Mouse (Mus musculus) thymus, adult 2 months (tissue): Measurements from ENCODE around the gene Srrm1. TPM values are rescaled to one million over a fixed set of nuclear protein-coding genes. Genes with fewer than 3 reads are reported as not detected.
A peak's percentile ranks its signal among the peaks of the same experiment; 100 is the strongest.

Source experiments
- DNase-seq: peaks from one replicate; pipeline ENCODE4 v3.0.0; 2021
- H3K27ac ChIP-seq: fragments of 200-500 bp; 2 replicates; pipeline ENCODE4 v1.5.1; 2012; ENCODE audit warnings: low read length, control low read depth; ENCODE audit not compliant: control insufficient read depth, insufficient read depth
- H3K27me3 ChIP-seq: fragments of 200-500 bp; 2 replicates; pipeline ENCODE4 v1.6.1; 2012; ENCODE audit warnings: mild to moderate bottlenecking, low read length, moderate library complexity, mixed read lengths; ENCODE audit not compliant: control insufficient read depth, insufficient read depth
- H3K36me3 ChIP-seq: fragments of 200-500 bp; 2 replicates; pipeline ENCODE4 v1.6.1; 2012; ENCODE audit warnings: mild to moderate bottlenecking, low read length, moderate library complexity; ENCODE audit not compliant: control insufficient read depth, insufficient read depth
- H3K4me1 ChIP-seq: fragments of 200-500 bp; replicated peaks from 2 replicates; pipeline ENCODE4 v1.6.1; 2012; ENCODE audit warnings: low read length; ENCODE audit not compliant: control insufficient read depth, insufficient read depth
- H3K4me3 ChIP-seq: fragments of 200-500 bp; 2 replicates; pipeline ENCODE4 v1.5.1; 2012; ENCODE audit warnings: mild to moderate bottlenecking, low read length, control low read depth, moderate library complexity; ENCODE audit not compliant: control insufficient read depth, insufficient read depth
- CTCF ChIP-seq: fragments of 200-500 bp; IDR thresholded peaks from 2 replicates; pipeline ENCODE4 v1.5.1; 2012; ENCODE audit warnings: mild to moderate bottlenecking, control low read depth, low read length, moderate library complexity, borderline replicate concordance; ENCODE audit not compliant: control insufficient read depth, poor library complexity, insufficient read depth; ENCODE audit errors: extremely low read depth
- POLR2A ChIP-seq: fragments of 200-500 bp; IDR thresholded peaks from 2 replicates; pipeline ENCODE4 v1.6.1; 2012; ENCODE audit warnings: mild to moderate bottlenecking, low read length, control low read depth, moderate library complexity; ENCODE audit not compliant: control insufficient read depth, poor library complexity, insufficient read depth; ENCODE audit errors: extremely low read depth
- WGBS: fragments of 180-500 bp; shearing (Covaris S2); methylation state at CpG from one replicate; pipeline ENCODE4 v1.1.7; 2018; 5-methylcytosine and 5-hydroxymethylcytosine counted together
- polyA plus RNA-seq: library from polyadenylated mRNA; depleted of rRNA; stranded (reverse); fragments of >200 nt; gene quantifications from 2 replicates; pipeline ENCODE4 v1.2.3, GENCODE M21; 2012

Gene Srrm1
- polyA plus RNA-seq, 1 experiment: 41.0 TPM

GRCm38 (mm10) chr4:135315287-135315686 lies 37.8 kb downstream of the Srrm1 start:
- TF ChIP-seq CTCF (no peak), POLR2A (no peak)
- 89% methylated on average over 9 of the region's 9 CpGs for WGBS
- Histone ChIP-seq H3K27me3 (no peaks in the 10 kb centered on the region), H3K27ac (no peak overlapping the region), H3K36me3 (peaks cover 11% of the 10 kb centered on the region), H3K4me3 (no peak overlapping the region), H3K4me1 (peaks cover 20% of the 10 kb centered on the region)
- DNase-seq: no peak

GRCm38 (mm10) chr4:135314419-135314832 lies 38.7 kb downstream of the Srrm1 start:
- Histone ChIP-seq H3K36me3 (peaks cover 2% of the 10 kb centered on the region; the same call in 1 of the 2 replicates), H3K27ac (no peak overlapping the region), H3K4me1 (peaks cover 20% of the 10 kb centered on the region), H3K4me3 (no peak overlapping the region), H3K27me3 (no peaks in the 10 kb centered on the region)
- no peak for DNase-seq
- WGBS: 70% methylated on average over 11 of the region's 11 CpGs
- TF ChIP-seq CTCF (no peak), POLR2A (no peak)

DNA sequence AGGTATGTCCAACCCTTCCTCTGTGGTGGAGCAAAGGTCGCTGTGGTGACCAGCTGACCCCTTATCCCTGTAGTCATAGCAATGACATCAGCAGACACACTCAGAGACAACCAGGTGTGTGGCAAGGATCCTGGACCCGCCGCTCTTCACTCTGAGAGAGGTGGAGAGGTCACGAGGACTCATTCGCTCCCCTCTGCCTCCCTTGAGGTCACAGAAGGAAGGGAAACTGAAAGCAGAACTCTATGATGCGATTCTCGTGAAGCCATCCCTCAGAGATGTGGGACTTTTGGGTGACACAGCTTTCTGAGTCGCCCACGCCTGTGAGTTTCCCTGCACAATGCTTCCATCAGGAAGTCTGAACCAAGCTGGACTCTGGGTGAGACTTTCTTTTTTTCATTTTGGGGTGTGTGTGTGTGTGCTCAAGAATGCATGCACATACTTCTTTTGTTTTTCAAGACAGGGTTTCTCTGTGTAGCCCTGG lies 39.3 kb downstream of the Srrm1 start:
- no peaks in the 10 kb centered on the region; the same call in 1 of the 2 replicates for H3K36me3 ChIP-seq
- no peak for TF ChIP-seq POLR2A
- TF ChIP-seq CTCF: no peak
- no peak overlapping the region for H3K4me3 ChIP-seq
- H3K27ac ChIP-seq: peak overlapping the region; percentile 30; the same call in 1 of the 2 replicates
- DNase-seq: peak; percentile 30
- peaks cover 20% of the 10 kb centered on the region for H3K4me1 ChIP-seq
- 15% methylated on average over 9 of the region's 9 CpGs for WGBS
- H3K27me3 ChIP-seq: no peaks in the 10 kb centered on the region

DNA sequence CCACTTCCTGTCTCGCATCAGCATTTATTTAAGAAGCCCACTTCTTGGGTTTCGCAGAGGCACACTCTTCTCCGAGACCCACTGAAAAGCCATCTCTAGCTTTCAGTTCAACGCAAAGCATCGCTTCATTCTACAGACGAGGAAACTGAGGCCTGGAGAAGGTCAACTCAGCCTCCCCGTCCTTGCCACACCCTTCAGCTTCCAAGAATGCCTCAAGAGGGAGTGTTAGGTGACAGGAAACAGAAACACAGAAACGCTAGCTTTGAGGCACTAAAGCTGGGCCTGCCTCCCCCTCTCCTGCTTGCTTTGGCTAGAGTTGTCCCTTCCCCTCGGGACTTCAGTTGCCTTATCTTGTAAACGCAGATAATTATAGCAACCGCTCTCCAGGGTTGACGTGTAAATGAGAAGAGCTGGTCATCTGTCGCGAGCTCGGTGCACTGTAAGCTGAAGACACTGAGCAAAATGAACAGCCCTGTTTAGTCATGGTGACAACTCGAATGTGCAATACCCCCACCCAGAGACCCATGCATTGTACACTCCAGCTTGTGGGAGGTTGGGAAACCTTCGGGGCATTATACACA lies 39.9 kb downstream of the Srrm1 start:
- TF ChIP-seq CTCF: no peak
- peaks cover 20% of the 10 kb centered on the region for H3K4me1 ChIP-seq
- H3K27me3 ChIP-seq: no peaks in the 10 kb centered on the region
- no peaks in the 10 kb centered on the region for H3K36me3 ChIP-seq
- H3K27ac ChIP-seq: peak overlapping the region; percentile 30; the same call in 1 of the 2 replicates
- no peak for DNase-seq
- WGBS: 54% methylated on average over 17 of the region's 17 CpGs
- no peak overlapping the region for H3K4me3 ChIP-seq

GRCm38 (mm10) chr4:135312706-135313105 lies 40.4 kb downstream of the Srrm1 start:
- WGBS: 84% methylated on average over 4 of the region's 4 CpGs
- H3K27me3 ChIP-seq: no peaks in the 10 kb centered on the region
- peaks cover 20% of the 10 kb centered on the region for H3K4me1 ChIP-seq
- H3K27ac ChIP-seq: no peak overlapping the region
- TF ChIP-seq POLR2A: no peak
- TF ChIP-seq CTCF: no peak
- H3K4me3 ChIP-seq: no peak overlapping the region
- no peaks in the 10 kb centered on the region for H3K36me3 ChIP-seq
- DNase-seq: no peak

DNA sequence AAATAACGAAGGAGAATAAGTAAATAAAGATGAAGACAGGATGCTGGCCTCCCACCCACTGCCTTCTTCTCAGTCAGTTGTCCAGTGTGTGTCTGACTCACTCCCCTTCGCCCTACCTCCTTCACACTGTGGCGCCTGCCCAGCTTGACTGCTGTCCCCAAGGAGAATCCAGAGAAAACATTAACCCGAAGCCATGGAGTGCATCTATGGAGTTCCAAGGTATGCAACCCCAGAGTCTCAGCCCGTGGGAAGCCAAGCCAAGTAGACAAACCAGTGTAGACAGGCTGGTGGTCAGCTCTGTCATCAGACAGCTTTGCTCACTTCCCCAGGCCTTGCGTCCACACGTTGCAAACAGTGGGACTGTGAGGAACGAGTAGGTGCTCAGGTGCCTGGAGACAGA lies 42.8 kb downstream of the Srrm1 start:
- 90% methylated on average over 8 of the region's 8 CpGs for WGBS
- Histone ChIP-seq H3K4me3 (no peak overlapping the region), H3K27ac (no peak overlapping the region), H3K27me3 (no peaks in the 10 kb centered on the region), H3K36me3 (no peaks in the 10 kb centered on the region), H3K4me1 (peaks cover 20% of the 10 kb centered on the region)
- DNase-seq: no peak
- TF ChIP-seq CTCF: no peak
- TF ChIP-seq POLR2A: no peak

DNA sequence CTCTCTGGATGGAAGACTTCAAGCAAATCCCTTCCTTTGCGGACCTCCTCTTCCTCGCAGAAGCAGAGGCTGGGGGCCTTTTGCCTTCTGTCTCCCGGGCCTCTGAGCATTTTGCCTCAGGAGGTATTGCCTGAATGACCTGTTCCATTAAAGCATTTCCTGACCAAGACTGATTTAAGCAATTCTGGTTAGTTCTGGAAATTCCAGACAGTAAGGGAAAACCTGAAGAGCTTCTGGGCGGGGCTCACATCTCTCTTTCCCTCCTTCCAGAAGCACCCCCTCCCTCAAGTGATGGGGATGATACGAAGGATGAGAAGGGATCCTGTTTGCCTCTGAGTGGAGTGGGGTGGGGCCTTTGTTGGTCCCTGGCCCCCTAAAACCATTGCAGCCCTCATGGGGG lies 43.4 kb downstream of the Srrm1 start:
- Histone ChIP-seq H3K27me3 (no peaks in the 10 kb centered on the region), H3K27ac (no peak overlapping the region), H3K4me1 (peaks cover 20% of the 10 kb centered on the region), H3K4me3 (no peak overlapping the region), H3K36me3 (no peaks in the 10 kb centered on the region)
- TF ChIP-seq POLR2A (no peak), CTCF (no peak)
- no peak for DNase-seq
- 89% methylated on average over 5 of the region's 5 CpGs for WGBS
